Mouse (Mus musculus): ENCODE results near the gene Akt3. TPM values are rescaled to one million over a fixed set of nuclear protein-coding genes. Genes with fewer than 3 reads are reported as not detected.

The Akt3 gene
- polyA plus RNA-seq, 1 experiment from 2014 or later, result 4.7 TPM

- ATAC-seq (ENCODE audit: insufficient read depth, low FRiP score, low read depth), result no peak
- H3K9me3 ChIP-seq, result no peaks in the 10 kb centered on the region
- no peaks in the 10 kb centered on the region for H3K36me3 ChIP-seq
- WGBS, result 49% methylated on average over 4 of the region's 4 CpGs
- no peak overlapping the region for H3K9ac ChIP-seq
- no peak overlapping the region for H3K4me2 ChIP-seq
- no peak overlapping the region for H3K4me3 ChIP-seq (replicated peaks)
- no peaks in the 10 kb centered on the region for H3K4me1 ChIP-seq
- no peak overlapping the region for H3K27ac ChIP-seq
- no peaks in the 10 kb centered on the region for H3K27me3 ChIP-seq (replicated peaks)
These were observed 9.4 kb downstream of the Akt3 start for GRCm38 (mm10) chr1:177248638-177249037.

- ATAC-seq (ENCODE audit: insufficient read depth, low FRiP score, low read depth), result 0 out of 2 replicates have a peak, but pooled peaks have one; percentile 50
- H3K27ac ChIP-seq, result no peak overlapping the region
- no peak overlapping the region for H3K9ac ChIP-seq
- H3K36me3 ChIP-seq, result no peaks in the 10 kb centered on the region
- H3K4me2 ChIP-seq, result no peak overlapping the region
- H3K9me3 ChIP-seq, result no peaks in the 10 kb centered on the region
- 62% methylated on average over 2 of the region's 2 CpGs for WGBS
- no peaks in the 10 kb centered on the region for H3K4me1 ChIP-seq
- H3K27me3 ChIP-seq (replicated peaks), result no peaks in the 10 kb centered on the region
- no peak overlapping the region for H3K4me3 ChIP-seq (replicated peaks)
These were observed 19.6 kb downstream of the Akt3 start for GRCm38 (mm10) chr1:177238368-177238767.

GRCm38 (mm10) chr1:177236695-177237094, 21.3 kb downstream of the Akt3 start:
- Histone ChIP-seq H3K4me2 (no peak overlapping the region), H3K4me1 (no peaks in the 10 kb centered on the region), H3K9me3 (no peaks in the 10 kb centered on the region), H3K36me3 (no peaks in the 10 kb centered on the region), H3K9ac (no peak overlapping the region), H3K27ac (no peak overlapping the region), H3K4me3 (replicated peaks) (no peak overlapping the region), H3K27me3 (replicated peaks) (no peaks in the 10 kb centered on the region)
- ATAC-seq (ENCODE audit: insufficient read depth, low FRiP score, low read depth), result no peak
- 72% methylated on average over 2 of the region's 2 CpGs for WGBS

GRCm38 (mm10) chr1:177236249-177236648, 21.8 kb downstream of the Akt3 start:
- Histone ChIP-seq H3K27ac (no peak overlapping the region), H3K9ac (no peak overlapping the region), H3K4me3 (replicated peaks) (no peak overlapping the region), H3K36me3 (no peaks in the 10 kb centered on the region), H3K27me3 (replicated peaks) (no peaks in the 10 kb centered on the region), H3K4me2 (no peak overlapping the region), H3K9me3 (no peaks in the 10 kb centered on the region), H3K4me1 (no peaks in the 10 kb centered on the region)
- ATAC-seq (ENCODE audit: insufficient read depth, low FRiP score, low read depth), result no peak

- no peaks in the 10 kb centered on the region for H3K36me3 ChIP-seq
- no peak overlapping the region for H3K4me2 ChIP-seq
- no peak overlapping the region for H3K4me3 ChIP-seq (replicated peaks)
- no peak for ATAC-seq (ENCODE audit: insufficient read depth, low FRiP score, low read depth)
- 87% methylated on average over 5 of the region's 5 CpGs for WGBS
- H3K27ac ChIP-seq, result no peak overlapping the region
- no peaks in the 10 kb centered on the region for H3K27me3 ChIP-seq (replicated peaks)
- H3K9ac ChIP-seq, result no peak overlapping the region
- H3K4me1 ChIP-seq, result no peaks in the 10 kb centered on the region
- no peaks in the 10 kb centered on the region for H3K9me3 ChIP-seq
These were observed 23.5 kb downstream of the Akt3 start for GRCm38 (mm10) chr1:177234462-177234861.

GRCm38 (mm10) chr1:177231122-177231521, 26.9 kb downstream of the Akt3 start:
- Histone ChIP-seq H3K36me3 (no peaks in the 10 kb centered on the region), H3K27me3 (replicated peaks) (no peaks in the 10 kb centered on the region), H3K27ac (no peak overlapping the region), H3K4me2 (no peak overlapping the region), H3K4me3 (replicated peaks) (no peak overlapping the region), H3K4me1 (no peaks in the 10 kb centered on the region), H3K9ac (no peak overlapping the region), H3K9me3 (no peaks in the 10 kb centered on the region)
- ATAC-seq (ENCODE audit: insufficient read depth, low FRiP score, low read depth), result no peak

GRCm38 (mm10) chr1:177198978-177199377, 59.0 kb downstream of the Akt3 start:
- H3K4me1 ChIP-seq, result no peaks in the 10 kb centered on the region
- H3K27ac ChIP-seq, result no peak overlapping the region
- H3K27me3 ChIP-seq (replicated peaks), result no peaks in the 10 kb centered on the region
- no peaks in the 10 kb centered on the region for H3K9me3 ChIP-seq
- H3K36me3 ChIP-seq, result no peaks in the 10 kb centered on the region
- no peak overlapping the region for H3K4me3 ChIP-seq (replicated peaks)
- no peak overlapping the region for H3K4me2 ChIP-seq
- H3K9ac ChIP-seq, result no peak overlapping the region
- ATAC-seq (ENCODE audit: insufficient read depth, low FRiP score, low read depth), result no peak
- WGBS, result 51% methylated on average over 1 of the region's 1 CpGs

- no peaks in the 10 kb centered on the region for H3K4me1 ChIP-seq
- H3K4me3 ChIP-seq (replicated peaks), result no peak overlapping the region
- no peaks in the 10 kb centered on the region for H3K9me3 ChIP-seq
- no peaks in the 10 kb centered on the region for H3K27me3 ChIP-seq (replicated peaks)
- H3K9ac ChIP-seq, result no peak overlapping the region
- H3K27ac ChIP-seq, result no peak overlapping the region
- H3K4me2 ChIP-seq, result no peak overlapping the region
- no peaks in the 10 kb centered on the region for H3K36me3 ChIP-seq
- ATAC-seq (ENCODE audit: insufficient read depth, low FRiP score, low read depth), result no peak
These were observed 62.8 kb downstream of the Akt3 start for GRCm38 (mm10) chr1:177195224-177195623.

GRCm38 (mm10) chr1:177194324-177194723, 63.7 kb downstream of the Akt3 start:
- Histone ChIP-seq H3K9ac (no peak overlapping the region), H3K27ac (no peak overlapping the region), H3K4me1 (no peaks in the 10 kb centered on the region), H3K4me2 (no peak overlapping the region), H3K27me3 (replicated peaks) (no peaks in the 10 kb centered on the region), H3K36me3 (no peaks in the 10 kb centered on the region), H3K4me3 (replicated peaks) (no peak overlapping the region), H3K9me3 (no peaks in the 10 kb centered on the region)
- ATAC-seq (ENCODE audit: insufficient read depth, low FRiP score, low read depth), result no peak
- WGBS, result 43% methylated on average over 1 of the region's 1 CpGs

GRCm38 (mm10) chr1:177191623-177192022, 66.4 kb downstream of the Akt3 start:
- no peak for ATAC-seq (ENCODE audit: insufficient read depth, low FRiP score, low read depth)
- Histone ChIP-seq H3K4me1 (no peaks in the 10 kb centered on the region), H3K9ac (no peak overlapping the region), H3K4me3 (replicated peaks) (no peak overlapping the region), H3K36me3 (no peaks in the 10 kb centered on the region), H3K9me3 (no peaks in the 10 kb centered on the region), H3K27ac (no peak overlapping the region), H3K27me3 (replicated peaks) (no peaks in the 10 kb centered on the region), H3K4me2 (no peak overlapping the region)
- WGBS, result 72% methylated on average over 3 of the region's 3 CpGs

- ATAC-seq (ENCODE audit: insufficient read depth, low FRiP score, low read depth), result no peak
- Histone ChIP-seq H3K4me3 (replicated peaks) (no peak overlapping the region), H3K4me2 (no peak overlapping the region), H3K27me3 (replicated peaks) (no peaks in the 10 kb centered on the region), H3K9me3 (no peaks in the 10 kb centered on the region), H3K36me3 (no peaks in the 10 kb centered on the region), H3K27ac (no peak overlapping the region), H3K9ac (no peak overlapping the region), H3K4me1 (no peaks in the 10 kb centered on the region)
- 91% methylated on average over 1 of the region's 1 CpGs for WGBS
These were observed 67.6 kb downstream of the Akt3 start for GRCm38 (mm10) chr1:177190358-177190757.

GRCm38 (mm10) chr1:177188708-177189107, 69.3 kb downstream of the Akt3 start:
- Histone ChIP-seq H3K9me3 (no peaks in the 10 kb centered on the region), H3K9ac (no peak overlapping the region), H3K4me2 (no peak overlapping the region), H3K27ac (no peak overlapping the region), H3K27me3 (replicated peaks) (no peaks in the 10 kb centered on the region), H3K4me1 (no peaks in the 10 kb centered on the region), H3K4me3 (replicated peaks) (no peak overlapping the region), H3K36me3 (no peaks in the 10 kb centered on the region)
- 26% methylated on average over 3 of the region's 3 CpGs for whole genome bisulfite sequencing
- peak; percentile 75; the same call in 1 of the 2 replicates for ATAC-seq (ENCODE audit: insufficient read depth, low FRiP score, low read depth)

- H3K9ac ChIP-seq, result no peak overlapping the region
- H3K4me3 ChIP-seq (replicated peaks), result no peak overlapping the region
- no peaks in the 10 kb centered on the region for H3K36me3 ChIP-seq
- no peak overlapping the region for H3K27ac ChIP-seq
- no peak for ATAC-seq (ENCODE audit: insufficient read depth, low FRiP score, low read depth)
- no peaks in the 10 kb centered on the region for H3K4me1 ChIP-seq
- H3K9me3 ChIP-seq, result no peaks in the 10 kb centered on the region
- no peak overlapping the region for H3K4me2 ChIP-seq
- 75% methylated on average over 2 of the region's 2 CpGs for WGBS
- no peaks in the 10 kb centered on the region for H3K27me3 ChIP-seq (replicated peaks)
These were observed 71.3 kb downstream of the Akt3 start for GRCm38 (mm10) chr1:177186751-177187150.
